Mouse (Mus musculus) E14TG2a.4 (cell line): ENCODE results near the gene Wdfy4.

ENCODE experiments used
- CTCF ChIP-seq: conservative IDR thresholded peaks from 2 replicates; pipeline ENCODE4 v1.5.1; 2014; ENCODE audit warnings: low read length
- POU5F1 ChIP-seq: IDR thresholded peaks from 2 replicates; pipeline ENCODE4 v1.6.1; 2014; ENCODE audit warnings: low read length, borderline replicate concordance

DNA sequence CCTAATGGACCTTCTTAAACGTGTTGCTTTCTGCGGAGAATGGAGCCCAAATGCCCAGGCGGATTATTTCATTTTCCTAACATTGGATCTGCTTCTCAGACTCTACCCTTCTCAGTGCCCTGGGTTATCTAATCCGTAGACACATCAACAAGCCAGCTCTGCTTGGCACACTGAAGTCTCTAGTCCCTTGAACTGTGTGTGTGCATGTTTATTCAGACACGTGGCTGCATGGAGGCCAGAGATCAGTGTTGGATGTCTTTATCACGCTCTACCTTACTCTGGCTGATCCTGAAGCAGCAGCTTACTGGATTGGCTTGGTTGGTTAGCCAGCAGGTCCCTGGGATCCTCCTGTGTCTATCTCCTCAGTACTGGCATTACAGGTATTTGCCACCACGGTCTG is 113.0 kb downstream of the Wdfy4 start:
- TF ChIP-seq CTCF (no peak), POU5F1 (no peak)
